Mouse (Mus musculus) splenic B cell, adult 2 months (primary cell): ENCODE measurements around the gene Espn.
A peak's percentile ranks its signal among the peaks of the same experiment; 100 is the strongest.

Experiments used
- DNase-seq: peaks from one replicate; pipeline ENCODE4 v3.0.0-alpha.2; 2011; ENCODE audit warnings: low read depth, low spot score
- H3K27me3 ChIP-seq: 2 replicates; pipeline ENCODE4 v1.6.1; 2012; ENCODE audit warnings: mild to moderate bottlenecking, low read length, moderate library complexity, mixed read lengths; ENCODE audit not compliant: control insufficient read depth, poor library complexity, insufficient read depth, severe bottlenecking
- H3K36me3 ChIP-seq: 2 replicates; pipeline ENCODE4 v1.6.1; 2012; ENCODE audit warnings: mild to moderate bottlenecking, low read length, moderate library complexity, mixed read lengths; ENCODE audit not compliant: control insufficient read depth, poor library complexity, insufficient read depth, severe bottlenecking

Gene Espn

DNA sequence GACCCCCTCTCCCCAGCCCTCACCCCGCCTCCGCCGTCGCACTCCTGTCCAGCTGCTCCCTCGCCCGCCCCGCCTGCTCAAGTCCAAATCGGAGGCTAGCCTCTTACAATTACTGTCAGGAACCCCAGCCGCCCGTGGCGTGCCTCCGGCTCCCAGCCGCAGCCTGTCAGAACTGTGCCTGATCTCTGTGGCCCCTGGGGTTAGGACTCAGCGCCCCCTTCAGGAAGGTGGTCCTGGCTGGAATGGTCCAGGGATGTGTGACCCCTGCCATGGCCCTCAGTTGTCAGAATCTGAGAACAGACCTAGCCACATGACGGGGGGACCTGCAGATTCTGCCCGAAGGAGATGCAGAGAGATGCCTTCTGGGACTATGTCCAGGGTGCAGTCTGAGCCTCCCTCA lies 38.1 kb downstream of the Espn start:
- no peaks in the 10 kb centered on the region for H3K27me3 ChIP-seq
- no peaks in the 10 kb centered on the region for H3K36me3 ChIP-seq
- DNase-seq = no peak

DNA sequence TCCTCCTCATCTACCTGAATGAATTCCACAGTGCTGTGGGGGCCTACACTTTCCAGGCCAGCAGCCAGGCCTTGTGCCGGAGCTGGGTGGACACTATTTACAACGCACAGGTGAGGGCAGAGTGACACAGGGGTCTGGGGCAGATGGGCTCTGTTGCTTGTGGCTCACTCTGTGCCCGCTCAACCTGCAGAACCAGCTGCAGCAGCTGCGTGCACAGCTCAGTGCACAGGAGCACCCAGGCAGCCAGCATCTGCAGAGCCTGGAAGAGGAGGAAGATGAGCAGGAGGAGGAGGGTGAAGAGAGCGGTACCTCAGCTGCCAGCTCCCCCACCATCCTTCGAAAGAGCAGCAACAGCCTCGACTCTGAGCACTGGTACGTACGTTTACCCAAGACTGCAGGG lies 39.8 kb downstream of the Espn start:
- DNase-seq = no peak
- H3K36me3 ChIP-seq = no peaks in the 10 kb centered on the region
- no peaks in the 10 kb centered on the region for H3K27me3 ChIP-seq

DNA sequence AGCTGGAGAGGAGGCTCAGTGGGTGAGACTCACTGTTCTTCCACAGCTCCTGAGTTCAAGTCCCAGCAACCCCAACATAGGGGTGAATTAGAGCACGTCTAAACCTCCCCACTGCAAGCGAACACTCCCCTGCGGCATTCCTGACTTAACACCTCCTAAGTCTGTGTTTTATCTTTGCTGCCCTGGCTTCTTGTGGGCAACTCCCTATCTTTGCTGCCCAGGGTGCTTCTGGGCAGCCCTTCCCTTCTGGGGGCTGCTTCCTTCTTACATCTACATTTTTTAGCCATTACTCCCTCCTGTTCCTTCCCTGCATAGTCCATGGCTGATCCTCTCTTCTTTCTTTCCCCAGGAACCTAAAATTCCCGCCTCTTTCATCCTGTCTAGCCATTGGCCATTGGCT lies 41.5 kb downstream of the Espn start:
- DNase-seq = no peak
- Histone ChIP-seq H3K27me3 (no peaks in the 10 kb centered on the region), H3K36me3 (no peaks in the 10 kb centered on the region; the same call in 1 of the 2 replicates)

DNA sequence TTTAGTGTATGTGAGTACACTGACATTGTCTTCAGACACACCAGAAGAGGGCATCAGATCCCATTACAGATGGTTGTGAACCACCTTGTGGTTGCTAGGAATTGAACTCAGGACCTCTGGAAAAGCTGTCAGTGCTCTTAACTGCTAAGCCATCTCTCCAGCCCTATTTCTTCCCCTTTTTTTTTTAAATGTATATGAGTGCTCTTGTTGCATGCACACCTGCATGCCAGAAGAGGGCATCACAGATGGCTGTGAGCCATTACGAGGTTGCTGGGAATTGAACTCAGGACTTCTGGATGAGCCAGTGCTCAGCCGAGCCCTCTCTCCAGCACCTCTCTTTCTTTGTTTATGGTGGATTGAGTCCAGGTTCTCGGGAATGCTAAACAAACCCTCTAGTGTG lies 42.7 kb downstream of the Espn start:
- no peak for DNase-seq
- no peaks in the 10 kb centered on the region; the same call in 1 of the 2 replicates for H3K36me3 ChIP-seq
- H3K27me3 ChIP-seq = no peaks in the 10 kb centered on the region

DNA sequence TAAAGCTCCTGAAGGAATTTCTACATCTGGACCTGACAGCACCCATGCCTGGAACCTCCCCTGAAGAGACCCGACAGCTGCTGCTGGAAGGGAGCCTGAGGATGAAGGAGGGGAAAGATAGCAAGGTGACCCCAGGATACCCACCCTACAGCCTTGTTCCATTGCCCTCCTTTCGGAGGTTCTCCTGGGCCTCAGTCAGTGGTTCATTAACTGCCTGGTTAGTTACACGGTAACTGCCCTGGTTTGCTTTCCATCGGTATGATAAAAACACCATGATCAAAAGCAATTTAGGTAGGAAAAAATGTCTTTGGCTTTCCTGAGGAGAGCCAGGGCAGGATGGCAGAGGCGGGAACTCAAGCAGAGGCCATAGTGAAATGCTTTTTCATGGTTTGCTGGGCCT lies 43.5 kb downstream of the Espn start:
- no peaks in the 10 kb centered on the region; the same call in 1 of the 2 replicates for H3K36me3 ChIP-seq
- no peak for DNase-seq

DNA sequence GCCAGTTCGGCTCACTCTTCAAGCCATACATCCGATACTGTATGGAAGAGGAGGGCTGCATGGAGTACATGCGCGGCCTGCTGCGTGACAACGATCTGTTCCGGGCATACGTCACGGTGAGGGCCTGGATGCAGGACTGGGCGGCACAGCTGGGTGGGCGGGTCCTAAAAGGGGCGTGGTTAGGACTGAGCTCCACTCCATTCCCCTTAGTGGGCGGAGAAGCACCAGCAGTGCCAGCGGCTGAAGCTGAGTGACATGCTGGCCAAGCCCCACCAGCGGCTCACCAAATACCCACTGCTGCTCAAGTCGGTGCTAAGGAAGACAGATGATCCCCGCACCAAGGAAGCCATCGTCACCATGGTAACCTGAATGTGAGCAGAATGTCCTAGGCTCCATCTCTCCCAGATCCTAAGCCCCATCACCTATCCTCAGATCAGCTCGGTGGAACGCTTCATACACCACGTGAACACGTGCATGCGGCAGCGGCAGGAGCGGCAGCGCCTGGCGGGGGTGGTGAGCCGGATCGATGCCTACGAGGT lies 44.1 kb downstream of the Espn start:
- Histone ChIP-seq H3K36me3 (no peaks in the 10 kb centered on the region; the same call in 1 of the 2 replicates), H3K27me3 (no peaks in the 10 kb centered on the region)
- no peak for DNase-seq

More for the DNA sequence above, 43.5 kb downstream of the Espn start:
- H3K27me3 ChIP-seq = no peaks in the 10 kb centered on the region

DNA sequence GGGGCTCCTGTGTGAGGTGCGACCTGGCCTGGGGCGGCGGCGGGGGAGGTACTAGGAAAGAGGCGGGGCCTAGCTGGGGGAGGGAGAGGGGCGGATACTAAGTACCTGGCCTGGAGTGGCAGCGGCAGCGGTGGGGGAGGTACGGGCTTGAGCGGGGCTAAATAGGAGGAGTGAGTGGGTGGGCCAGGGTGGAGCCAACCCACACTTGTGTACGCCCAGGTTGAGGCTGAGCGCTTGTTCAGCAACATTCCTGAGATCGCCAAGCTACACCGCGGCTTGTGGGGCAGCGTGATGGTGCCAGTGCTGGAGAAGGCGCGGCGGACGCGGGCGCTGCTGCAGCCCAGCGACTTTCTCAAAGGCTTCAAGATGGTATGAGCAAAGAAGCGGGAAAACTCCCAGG lies 44.7 kb downstream of the Espn start:
- no peaks in the 10 kb centered on the region for H3K27me3 ChIP-seq
- no peak for DNase-seq
- H3K36me3 ChIP-seq = no peaks in the 10 kb centered on the region; the same call in 1 of the 2 replicates

DNA sequence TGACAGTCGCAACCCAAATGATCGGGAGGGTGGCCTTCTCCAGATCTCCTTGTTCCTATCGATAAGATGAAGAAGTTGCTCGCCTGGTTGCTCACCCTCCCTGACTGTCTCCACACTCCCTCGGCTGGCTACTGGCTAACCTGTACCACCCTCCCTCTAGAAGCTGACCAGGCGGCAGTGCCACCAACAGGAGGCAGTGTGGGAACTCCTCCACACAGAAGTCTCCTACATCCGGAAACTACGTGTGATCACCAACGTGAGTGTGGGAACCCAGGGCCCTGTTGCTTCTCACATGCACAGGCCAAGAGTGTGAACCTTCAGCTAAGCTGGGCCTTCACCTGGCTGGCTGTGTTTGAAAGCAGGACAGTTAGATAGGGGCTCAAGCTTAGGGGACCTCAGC lies 45.4 kb downstream of the Espn start:
- DNase-seq = no peak
- no peaks in the 10 kb centered on the region; the same call in 1 of the 2 replicates for H3K36me3 ChIP-seq
- H3K27me3 ChIP-seq = no peaks in the 10 kb centered on the region

DNA sequence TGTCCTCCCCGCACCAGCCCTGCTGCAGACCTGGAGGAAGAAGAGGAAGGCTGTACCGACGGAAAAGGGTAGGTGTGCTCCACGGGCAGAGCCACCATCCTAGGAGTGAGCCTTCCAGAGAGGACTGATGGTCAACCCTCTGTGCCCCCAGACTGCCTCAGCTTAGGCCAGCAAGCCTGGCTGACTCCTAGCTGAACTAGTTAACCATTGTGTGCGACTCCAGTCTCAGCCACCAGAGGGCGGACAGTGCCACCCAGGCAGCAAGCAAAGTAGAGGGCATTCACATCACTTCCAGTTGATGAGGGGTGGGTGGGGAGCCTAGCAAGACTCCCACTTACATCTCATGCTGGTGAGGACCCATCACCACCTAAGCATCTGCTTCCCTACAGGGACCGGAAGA lies 49.1 kb downstream of the Espn start:
- no peaks in the 10 kb centered on the region for H3K27me3 ChIP-seq
- H3K36me3 ChIP-seq = no peaks in the 10 kb centered on the region; the same call in 1 of the 2 replicates
- peak; percentile 78 for DNase-seq

DNA sequence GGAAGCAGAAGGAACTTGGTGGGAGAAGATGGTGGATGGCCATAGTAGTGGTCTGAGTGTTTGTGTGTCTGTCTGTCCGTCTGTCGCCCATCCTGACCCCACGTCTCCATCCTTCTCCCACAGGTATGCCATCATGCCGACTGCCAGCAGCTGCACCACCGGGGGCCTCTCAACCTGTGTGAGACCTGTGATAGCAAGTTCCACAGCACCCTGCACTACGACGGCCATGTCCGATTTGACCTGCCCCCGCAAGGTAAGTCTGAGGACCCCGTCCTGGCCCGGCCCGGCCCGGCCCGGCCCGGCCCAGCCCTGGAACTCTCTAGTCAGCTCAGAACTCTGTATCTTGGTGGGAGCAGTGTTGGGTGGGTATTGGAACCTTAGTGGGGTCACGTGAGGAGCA lies 50.2 kb downstream of the Espn start:
- no peak for DNase-seq
- no peaks in the 10 kb centered on the region; the same call in 1 of the 2 replicates for H3K36me3 ChIP-seq
- H3K27me3 ChIP-seq = no peaks in the 10 kb centered on the region

DNA sequence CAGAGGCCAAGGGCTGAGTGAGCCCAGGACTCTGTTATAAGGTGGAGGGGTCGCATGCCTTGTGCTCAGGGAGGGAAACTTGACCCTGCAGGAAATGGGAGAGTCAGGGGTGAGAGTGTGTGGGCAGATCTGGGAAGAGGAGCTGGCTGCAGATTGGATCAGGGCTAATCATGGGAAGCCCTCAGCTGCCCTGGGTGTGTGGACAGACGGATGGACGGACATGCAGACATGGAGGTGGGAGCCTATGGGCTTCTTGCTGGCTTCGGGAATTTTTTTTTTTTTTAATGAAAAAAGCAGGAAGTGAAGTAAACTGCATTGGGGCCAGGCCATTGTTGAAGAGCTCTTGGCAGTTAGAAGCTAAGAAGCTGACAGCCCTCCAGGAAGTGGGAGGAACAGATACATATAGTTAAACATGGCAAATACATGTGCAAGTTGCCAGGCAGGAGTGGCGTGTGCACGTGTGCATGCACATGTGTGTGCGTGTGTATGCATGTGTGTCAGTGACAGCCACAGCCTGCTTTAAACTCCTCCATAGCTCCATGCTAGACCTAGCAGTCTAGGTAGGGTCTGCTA lies 51.0 kb downstream of the Espn start:
- Histone ChIP-seq H3K36me3 (no peaks in the 10 kb centered on the region), H3K27me3 (no peaks in the 10 kb centered on the region)
- DNase-seq = no peak

DNA sequence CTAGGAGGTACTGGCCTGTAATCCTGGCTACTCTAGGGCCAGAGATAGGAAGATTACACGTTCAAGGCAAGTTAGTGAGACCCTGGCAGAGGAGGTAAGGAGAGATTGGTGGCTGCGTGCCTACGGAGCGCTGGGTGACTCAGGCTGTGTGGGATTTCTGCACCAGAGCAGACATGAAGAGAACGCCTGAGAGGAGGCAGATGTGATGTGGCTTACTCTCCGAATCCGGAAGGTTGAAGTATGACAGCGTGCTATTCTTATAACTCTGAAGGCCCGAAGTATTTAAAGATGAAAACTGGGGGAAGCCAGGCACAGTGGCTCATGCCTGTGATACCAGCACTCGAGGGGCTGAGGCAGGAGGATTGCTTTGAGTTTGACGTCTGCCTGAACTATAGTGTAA lies 51.6 kb downstream of the Espn start:
- DNase-seq = no peak
- Histone ChIP-seq H3K36me3 (no peaks in the 10 kb centered on the region), H3K27me3 (no peaks in the 10 kb centered on the region)

DNA sequence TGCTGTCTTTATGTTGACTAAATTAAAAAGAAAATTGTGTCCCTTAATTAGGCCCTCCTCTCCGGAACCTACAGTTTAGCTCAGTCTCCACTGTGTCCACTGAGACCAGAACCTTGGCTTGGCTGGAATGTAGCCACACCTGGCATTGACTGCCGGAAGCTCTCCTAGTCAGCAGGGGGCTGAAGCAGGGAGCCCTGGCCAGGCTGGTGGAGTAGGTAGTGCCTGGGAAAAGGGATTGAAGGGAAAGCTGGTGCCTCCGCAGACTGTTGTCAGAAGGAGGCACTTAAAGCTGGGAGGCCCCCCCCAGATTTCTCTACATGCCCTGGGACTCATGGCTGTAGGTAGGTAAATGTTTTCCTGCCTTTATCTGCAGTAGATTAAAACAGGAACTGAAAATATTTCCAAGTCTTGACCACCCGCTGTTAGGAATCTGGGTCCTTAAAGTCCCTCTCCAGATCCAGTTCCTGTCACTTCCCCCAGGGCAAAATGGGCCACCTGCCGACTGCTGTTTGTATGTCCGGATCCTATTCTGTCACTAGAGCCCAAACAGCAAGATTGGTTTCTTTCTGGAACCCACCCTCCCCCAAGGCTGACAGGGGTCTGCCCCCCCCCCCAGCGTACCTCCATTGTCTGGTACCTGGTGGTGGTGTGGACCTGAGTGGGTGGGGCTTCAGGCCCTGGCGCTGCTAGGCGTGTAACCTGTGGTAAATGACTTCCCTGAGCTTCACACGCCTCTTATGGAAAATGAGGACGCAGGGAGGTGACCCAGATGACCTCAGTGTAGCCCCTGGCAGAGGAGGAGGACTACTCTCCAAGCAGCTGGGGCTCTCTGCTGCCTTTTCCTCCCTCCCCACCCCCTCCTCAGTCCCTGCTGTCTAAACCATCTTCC lies 54.0 kb downstream of the Espn start:
- DNase-seq = no peak
- Histone ChIP-seq H3K36me3 (no peaks in the 10 kb centered on the region), H3K27me3 (no peaks in the 10 kb centered on the region)

DNA sequence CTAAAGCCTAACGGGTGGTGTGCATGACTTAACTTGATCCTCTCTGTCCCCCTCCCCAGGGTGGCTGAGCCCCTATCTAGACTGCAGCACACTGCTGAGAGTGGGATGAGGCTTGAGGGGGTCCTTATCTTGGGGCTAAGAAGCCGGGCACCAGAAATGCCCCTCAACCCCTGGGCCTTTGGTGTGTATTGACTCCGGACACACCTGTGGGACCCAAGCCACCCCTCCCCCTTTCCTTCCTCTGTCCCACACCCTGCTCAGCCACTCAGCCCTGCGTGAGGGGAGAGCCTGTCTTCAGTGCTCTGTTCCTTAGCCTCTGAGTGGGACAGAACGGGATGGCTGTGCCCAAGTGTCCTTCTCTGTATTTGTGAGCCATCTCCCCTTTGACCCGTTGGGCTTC lies 55.2 kb downstream of the Espn start:
- no peaks in the 10 kb centered on the region for H3K27me3 ChIP-seq
- H3K36me3 ChIP-seq = no peaks in the 10 kb centered on the region
- DNase-seq = no peak
